Mouse (Mus musculus) E14TG2a.4 (cell line): ENCODE results near the gene Slc26a1.

Source experiments
- H3K27me3 ChIP-seq: 2 replicates; pipeline ENCODE4 v1.6.1; 2014; ENCODE audit warnings: low read length, control low read depth; ENCODE audit not compliant: insufficient read depth
- H3K36me3 ChIP-seq: 2 replicates; pipeline ENCODE4 v1.6.1; 2014; ENCODE audit warnings: low read length, control low read depth; ENCODE audit not compliant: insufficient read depth
- H3K4me1 ChIP-seq: replicated peaks from 2 replicates; pipeline ENCODE4 v1.6.1; 2014; ENCODE audit warnings: low read depth, low read length, control low read depth
- H3K4me3 ChIP-seq: replicated peaks from 2 replicates; pipeline ENCODE4 v1.5.1; 2014; ENCODE audit warnings: mild to moderate bottlenecking, low read length
- H3K9me3 ChIP-seq: 2 replicates; pipeline ENCODE4 v1.6.1; 2014; ENCODE audit warnings: low read length, control low read depth
- CTCF ChIP-seq: conservative IDR thresholded peaks from 2 replicates; pipeline ENCODE4 v1.5.1; 2014; ENCODE audit warnings: low read length
- NANOG ChIP-seq: IDR thresholded peaks from 2 replicates; pipeline ENCODE4 v1.6.1; 2014; ENCODE audit warnings: borderline replicate concordance, low read length, mixed read lengths
- POU5F1 ChIP-seq: IDR thresholded peaks from 2 replicates; pipeline ENCODE4 v1.6.1; 2014; ENCODE audit warnings: low read length, borderline replicate concordance

Gene Slc26a1

DNA sequence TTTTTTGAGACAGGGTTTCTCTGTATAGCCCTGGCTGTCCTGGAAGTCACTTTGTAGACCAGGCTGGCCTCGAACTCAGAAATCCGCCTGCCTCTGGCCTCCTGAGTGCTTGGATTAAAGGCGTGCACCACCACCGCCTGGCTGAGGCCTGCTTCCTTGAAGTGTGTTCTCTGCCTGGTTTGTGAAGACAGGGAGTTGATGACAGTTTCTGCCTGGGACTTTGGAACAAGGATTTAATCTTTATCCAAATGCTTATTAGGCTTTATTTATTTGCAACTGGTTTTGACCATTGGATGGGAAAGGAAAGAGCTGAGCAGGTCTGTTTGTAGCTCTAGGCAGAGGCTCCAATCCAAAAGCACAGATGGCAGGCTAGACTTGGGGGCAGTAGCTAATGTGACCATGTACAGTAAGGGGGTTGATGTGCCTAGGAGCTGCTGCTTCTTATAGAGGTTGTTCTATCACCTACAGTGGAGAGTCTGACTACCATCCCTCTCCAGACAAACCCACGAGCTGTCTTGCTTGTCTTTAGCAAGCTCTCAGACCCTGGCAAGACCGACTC is 3.0 kb upstream of the Slc26a1 start:
- Histone ChIP-seq H3K4me3 (no peak overlapping the region), H3K4me1 (peaks cover 25% of the 10 kb centered on the region), H3K9me3 (no peaks in the 10 kb centered on the region), H3K27me3 (peaks cover 15% of the 10 kb centered on the region), H3K36me3 (0 out of 2 replicates have a peak, but pooled peaks cover 3% of the 10 kb centered on the region)
- TF ChIP-seq NANOG (no peak), CTCF (no peak), POU5F1 (no peak)

DNA sequence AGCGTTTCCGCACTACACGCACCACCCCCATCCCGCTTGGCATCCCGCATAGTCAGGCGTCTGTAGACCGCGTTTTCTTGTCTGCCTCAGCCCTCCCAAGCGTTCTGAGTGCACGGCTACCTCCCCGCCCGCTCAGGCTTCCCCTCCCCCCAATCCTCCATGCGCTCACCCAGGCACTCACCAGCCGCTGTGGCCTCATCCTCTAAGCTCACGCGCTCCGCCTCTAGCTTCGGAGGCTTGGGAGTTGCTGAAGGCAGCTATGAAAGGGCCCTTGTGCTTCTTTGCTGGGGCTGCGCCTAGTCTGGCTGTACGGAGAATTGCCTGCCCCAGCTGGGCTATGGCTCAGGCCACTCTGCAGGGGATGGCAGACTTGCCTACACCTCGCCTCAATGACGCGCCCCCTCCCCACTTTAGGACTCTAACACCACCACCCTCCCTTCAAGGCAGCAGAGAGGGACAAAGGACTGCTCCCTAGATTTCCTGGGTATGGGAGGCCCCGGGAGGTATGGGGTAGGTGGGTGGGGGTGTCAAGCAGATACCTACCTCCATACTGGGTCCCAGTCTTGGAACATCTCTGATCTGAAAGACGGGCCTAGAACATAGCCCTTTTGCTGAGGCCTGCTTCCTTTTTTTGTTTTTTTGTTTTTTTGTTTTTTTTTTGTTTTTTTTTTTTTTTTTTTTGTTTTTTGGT is 2.4 kb upstream of the Slc26a1 start:
- TF ChIP-seq CTCF (no peak), POU5F1 (no peak), NANOG (no peak)
- peak overlapping the region; percentile 75 for H3K4me3 ChIP-seq
- no peaks in the 10 kb centered on the region for H3K9me3 ChIP-seq
- H3K27me3 ChIP-seq, result peaks cover 15% of the 10 kb centered on the region
- H3K4me1 ChIP-seq, result peaks cover 25% of the 10 kb centered on the region
- H3K36me3 ChIP-seq, result 0 out of 2 replicates have a peak, but pooled peaks cover 5% of the 10 kb centered on the region

DNA sequence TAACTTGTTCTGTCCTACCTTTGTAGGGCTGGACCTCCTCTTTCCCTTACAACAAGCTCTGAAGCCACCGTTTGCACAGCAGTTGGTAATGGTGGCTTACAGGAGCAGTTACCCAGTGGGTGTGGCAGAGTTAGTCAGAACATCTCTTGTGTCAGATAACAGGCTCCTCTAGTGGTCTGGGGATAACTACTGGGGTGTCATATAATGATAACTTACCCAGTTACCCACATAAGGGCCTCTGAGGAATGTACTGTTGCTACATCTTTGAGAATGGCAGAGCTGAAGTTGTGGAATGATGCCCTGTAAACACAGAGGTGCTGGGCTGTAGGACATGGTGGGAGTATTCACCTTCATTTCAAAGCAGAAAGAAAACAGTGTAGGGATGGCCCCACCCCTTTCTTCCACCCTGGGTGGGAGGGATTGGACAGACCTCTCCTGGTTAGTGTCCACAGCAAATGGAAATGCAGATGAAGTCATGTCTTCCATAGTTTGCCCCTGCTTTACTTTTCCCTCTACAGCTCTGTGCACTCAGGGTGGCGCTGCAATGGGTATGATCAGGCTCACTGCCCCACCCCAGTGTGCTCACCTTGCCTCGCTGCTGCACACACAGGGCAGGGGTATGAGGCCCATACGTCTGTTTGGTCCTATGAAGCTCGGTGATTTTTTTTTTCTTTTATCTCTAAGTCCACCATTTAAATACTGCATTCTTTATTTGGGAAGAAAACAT is 1.6 kb upstream of the Slc26a1 start:
- peak overlapping the region; percentile 75 for H3K4me3 ChIP-seq
- H3K4me1 ChIP-seq, result peaks cover 25% of the 10 kb centered on the region
- H3K36me3 ChIP-seq, result peaks cover 12% of the 10 kb centered on the region
- no peak for TF ChIP-seq NANOG
- no peak for TF ChIP-seq POU5F1
- no peak for TF ChIP-seq CTCF
- peaks cover 15% of the 10 kb centered on the region for H3K27me3 ChIP-seq
- H3K9me3 ChIP-seq, result no peaks in the 10 kb centered on the region

DNA sequence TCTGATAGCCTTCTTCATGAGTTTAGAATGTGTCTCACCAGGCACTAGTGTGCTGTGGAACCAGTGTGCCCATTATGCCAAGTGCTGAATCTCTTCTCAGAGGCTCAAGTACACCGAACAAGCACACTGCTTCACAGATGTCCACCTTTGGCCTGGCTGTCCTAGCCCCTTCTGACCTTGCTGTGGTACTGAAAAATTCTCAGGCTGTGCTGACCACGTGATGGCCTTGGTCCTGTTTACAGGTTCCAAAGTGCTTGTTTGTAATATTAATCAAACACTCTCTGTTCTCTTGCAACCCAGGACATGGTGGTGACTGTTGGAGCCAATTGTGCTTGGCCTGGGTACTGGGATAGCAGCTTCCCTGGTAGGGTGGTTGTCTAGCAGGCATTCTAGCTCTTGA is 745 bp downstream of the Slc26a1 start:
- peaks cover 17% of the 10 kb centered on the region for H3K36me3 ChIP-seq
- no peak for TF ChIP-seq CTCF
- no peak for TF ChIP-seq POU5F1
- no peak for TF ChIP-seq NANOG
- H3K4me1 ChIP-seq, result peaks cover 33% of the 10 kb centered on the region
- peaks cover 15% of the 10 kb centered on the region for H3K27me3 ChIP-seq
- no peaks in the 10 kb centered on the region for H3K9me3 ChIP-seq
- no peak overlapping the region for H3K4me3 ChIP-seq

DNA sequence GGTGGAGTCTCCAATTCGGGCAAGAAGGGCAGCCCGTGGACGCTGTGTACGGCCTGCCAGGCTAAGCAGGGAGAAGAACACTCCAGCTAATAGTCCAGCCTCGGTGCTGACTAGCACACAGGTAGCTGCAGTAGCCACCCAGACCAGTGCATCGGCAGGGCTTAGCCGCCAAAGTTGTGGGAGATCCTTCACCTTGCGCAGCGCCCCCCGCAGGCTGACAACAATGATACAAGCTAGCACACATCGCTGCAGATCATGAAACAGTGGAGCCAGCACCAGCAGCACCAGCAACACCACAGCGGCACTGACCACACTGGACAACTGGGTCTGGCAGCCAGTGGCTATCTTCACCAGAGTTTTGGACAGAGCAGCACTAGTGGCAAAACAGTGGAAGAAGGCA is 3.6 kb downstream of the Slc26a1 start:
- Histone ChIP-seq H3K4me1 (peaks cover 36% of the 10 kb centered on the region), H3K36me3 (peaks cover 17% of the 10 kb centered on the region), H3K9me3 (no peaks in the 10 kb centered on the region), H3K27me3 (peaks cover 11% of the 10 kb centered on the region), H3K4me3 (no peak overlapping the region)
- no peak for TF ChIP-seq POU5F1
- TF ChIP-seq CTCF, result peak; percentile 24

DNA sequence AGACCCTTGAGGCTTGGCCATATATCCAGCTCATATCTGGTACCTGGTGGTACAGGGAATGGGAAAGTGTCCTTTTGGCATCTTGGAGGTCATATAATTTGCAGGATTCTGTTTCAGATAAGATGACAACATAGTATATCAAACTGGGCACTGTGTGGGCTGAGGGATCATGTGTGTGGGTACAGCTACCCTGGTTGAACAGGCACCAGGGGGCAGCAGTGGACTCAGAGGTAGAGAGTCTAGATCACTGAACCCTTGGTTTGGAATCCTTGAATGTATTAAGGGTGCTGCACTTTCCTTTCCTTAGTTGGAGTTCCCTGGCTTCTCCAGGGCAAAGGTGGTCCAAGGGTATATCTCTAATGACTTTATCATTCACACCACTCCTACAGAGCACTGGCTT is 4.6 kb downstream of the Slc26a1 start:
- peaks cover 3% of the 10 kb centered on the region for H3K27me3 ChIP-seq
- H3K9me3 ChIP-seq, result no peaks in the 10 kb centered on the region
- TF ChIP-seq CTCF (peak; percentile 28), POU5F1 (no peak)
- no peak overlapping the region for H3K4me3 ChIP-seq
- H3K36me3 ChIP-seq, result peaks cover 17% of the 10 kb centered on the region
- peaks cover 31% of the 10 kb centered on the region for H3K4me1 ChIP-seq

DNA sequence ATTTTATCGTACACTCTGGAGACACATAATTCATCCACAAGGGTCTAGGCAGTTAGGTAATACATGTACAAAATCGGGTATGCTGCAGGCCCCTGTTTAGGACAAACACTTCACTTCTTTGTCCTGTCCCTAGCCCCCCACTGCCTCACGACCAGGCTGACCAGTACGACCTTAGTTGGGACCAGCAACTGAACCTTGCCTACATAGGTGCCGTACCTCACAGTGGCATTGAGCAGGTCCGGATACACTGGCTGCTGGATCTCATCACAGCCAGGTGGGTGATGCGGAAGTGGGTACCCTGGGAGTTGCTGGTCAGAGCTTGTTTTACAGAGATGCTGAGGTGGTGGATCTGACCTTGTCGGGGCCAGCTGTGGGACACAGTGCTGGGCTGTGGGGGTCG is 5.4 kb downstream of the Slc26a1 start:
- peak overlapping the region; percentile 81 for H3K4me3 ChIP-seq
- no peaks in the 10 kb centered on the region for H3K9me3 ChIP-seq
- no peaks in the 10 kb centered on the region; the same call in 1 of the 2 replicates for H3K27me3 ChIP-seq
- H3K4me1 ChIP-seq, result peaks cover 31% of the 10 kb centered on the region
- peaks cover 17% of the 10 kb centered on the region for H3K36me3 ChIP-seq
- no peak for TF ChIP-seq NANOG
- TF ChIP-seq POU5F1, result no peak
- TF ChIP-seq CTCF, result no peak

DNA sequence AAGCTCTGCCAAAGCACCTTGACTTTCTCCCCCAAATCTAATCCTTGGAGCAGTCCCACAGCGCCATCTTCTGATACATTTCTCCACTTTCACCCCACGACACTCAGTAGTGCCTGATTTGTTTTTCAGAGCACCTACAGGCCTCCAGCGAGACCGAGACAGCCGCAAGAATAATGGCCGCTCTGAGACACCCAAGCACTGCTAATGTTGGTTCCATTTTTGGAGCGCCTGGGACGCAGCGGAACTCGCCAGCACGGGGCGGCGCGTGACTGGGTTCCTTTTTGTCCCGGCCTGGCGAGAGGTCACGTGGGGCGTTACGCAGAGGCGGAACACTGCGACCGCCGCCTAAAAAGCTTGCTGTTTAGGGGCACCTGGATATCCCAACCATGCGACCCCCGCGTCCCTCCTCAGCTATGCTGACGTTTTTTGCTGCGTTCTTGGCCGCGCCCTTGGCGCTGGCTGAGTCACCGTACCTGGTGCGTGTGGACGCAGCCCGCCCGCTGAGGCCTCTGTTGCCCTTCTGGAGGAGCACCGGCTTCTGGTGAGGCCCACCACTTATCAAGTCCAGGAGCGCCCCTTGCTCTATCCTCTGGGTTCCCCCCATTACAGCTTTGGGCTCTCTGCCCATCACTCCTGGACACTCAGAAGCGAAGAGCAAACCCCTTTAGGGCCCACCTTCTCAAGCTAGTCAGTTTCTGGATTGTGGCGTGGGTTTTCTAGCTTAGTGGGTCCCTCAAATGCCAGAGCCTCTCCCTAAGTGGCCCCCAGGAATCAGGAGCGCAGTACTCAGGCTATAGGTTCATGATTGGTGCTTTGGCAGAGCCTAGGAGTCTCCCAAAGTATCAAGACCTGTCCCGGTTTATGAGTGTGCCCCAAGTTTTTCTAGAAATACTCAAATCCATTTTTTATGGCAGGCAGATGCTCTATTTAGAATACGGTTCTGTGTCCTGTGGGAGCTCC is 6.1 kb downstream of the Slc26a1 start, which contains the start of gene Dgkq:
Gene Dgkq (minus strand): TSS at position 696 of the 960 bp plus-strand sequence.
- Histone ChIP-seq H3K4me3 (peak within 1 kb of the TSS; percentile 81), H3K27me3 (no peaks in the 10 kb centered on the region; the same call in 1 of the 2 replicates), H3K36me3 (peaks cover 17% of the 10 kb centered on the region), H3K9me3 (no peaks in the 10 kb centered on the region), H3K4me1 (peaks cover 38% of the 10 kb centered on the region)
- TF ChIP-seq NANOG (no peak), CTCF (peak; percentile 46), POU5F1 (no peak)
